17 mouse cellular contexts compared by ENCODE assay signal in the genomic region with DNA sequence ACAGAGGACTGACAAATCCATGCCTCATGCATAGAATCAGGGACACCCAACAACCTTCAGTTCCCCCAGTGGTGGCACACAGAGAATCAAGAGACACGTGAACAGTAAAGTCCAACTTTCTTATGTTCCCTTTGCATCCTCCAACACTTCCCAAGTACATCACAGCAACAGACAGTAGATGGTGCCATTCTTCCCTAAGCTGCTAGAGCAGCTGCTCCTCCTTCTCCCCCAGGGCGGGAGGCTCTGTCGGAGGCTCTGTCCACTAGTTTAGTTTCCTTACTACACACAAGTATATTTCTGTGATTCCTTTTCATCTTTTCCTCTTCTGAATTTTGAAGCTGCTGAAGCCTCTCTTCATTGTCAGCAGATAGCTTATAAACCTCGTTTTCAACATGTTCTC.
A peak's percentile ranks its signal among the peaks of the same experiment; 100 is the strongest.
DNase-seq lines count a peak whose midpoint lies in the region; ATAC-seq and TF ChIP-seq lines count a peak whose summit lies in the region.
"Had no signal": no experiment of that assay in that cellular context is flagged by ENCODE, and none has a peak within 500 bp of the region (broad histone marks: within the 10 kb centered on the region; RNA-seq: fewer than 3 reads in every experiment).

No protein-coding gene starts in this region.

- H3K4me3 ChIP-seq in hindbrain, embryonic 10.5 days: no peak overlapping the region
- H3K4me3 ChIP-seq in hindbrain, embryonic 16.5 days (ENCODE audit: low read length): no peak overlapping the region
- no peak overlapping the region for H3K4me3 ChIP-seq in midbrain, embryonic 13.5 days (replicated peaks)
- no peak overlapping the region for H3K4me3 ChIP-seq in midbrain, embryonic 16.5 days (ENCODE audit: low read depth, low read length)
- H3K4me3 ChIP-seq in cortical plate, adult 2 months (ENCODE audit: insufficient read depth, low read length): no peak overlapping the region
- no peak overlapping the region for H3K4me3 ChIP-seq in stomach, postnatal 0 days (ENCODE audit: low read depth, low read length)
- H3K4me3 ChIP-seq: embryonic facial prominence, embryonic 12.5 days; heart, adult 2 months; limb, embryonic 10.5 days; liver, embryonic 15.5 days had no signal

- H3K4me1 ChIP-seq in hindbrain, embryonic 10.5 days (replicated peaks): no peaks in the 10 kb centered on the region
- no peaks in the 10 kb centered on the region for H3K4me1 ChIP-seq in hindbrain, embryonic 16.5 days (ENCODE audit: control insufficient read depth, insufficient read depth, low read depth, low read length)
- no peaks in the 10 kb centered on the region for H3K4me1 ChIP-seq in midbrain, embryonic 13.5 days (replicated peaks)
- H3K4me1 ChIP-seq in midbrain, embryonic 16.5 days (ENCODE audit: control insufficient read depth, insufficient read depth, low read length): no peaks in the 10 kb centered on the region
- H3K4me1 ChIP-seq in cortical plate, adult 2 months (ENCODE audit: control insufficient read depth, insufficient read depth, low read length): no peaks in the 10 kb centered on the region
- H3K4me1 ChIP-seq in stomach, postnatal 0 days (replicated peaks; ENCODE audit: control insufficient read depth, insufficient read depth): no peaks in the 10 kb centered on the region
- H3K4me1 ChIP-seq: embryonic facial prominence, embryonic 12.5 days; limb, embryonic 10.5 days; liver, embryonic 15.5 days had no signal

- TF ChIP-seq EP300 in stomach, postnatal 0 days (optimal IDR thresholded peaks at IDR 0.05): no peak

- no peak overlapping the region for H3K9ac ChIP-seq in hindbrain, embryonic 16.5 days (ENCODE audit: low read depth, low read length)
- no peak overlapping the region for H3K9ac ChIP-seq in midbrain, embryonic 13.5 days (replicated peaks)
- H3K9ac ChIP-seq in midbrain, embryonic 16.5 days (ENCODE audit: low read depth, low read length): no peak overlapping the region
- no peak overlapping the region for H3K9ac ChIP-seq in stomach, postnatal 0 days (ENCODE audit: low read length)
- H3K9ac ChIP-seq: embryonic facial prominence, embryonic 12.5 days; liver, embryonic 15.5 days had no signal

- H3K27ac ChIP-seq in hindbrain, embryonic 10.5 days: no peak overlapping the region
- no peak overlapping the region for H3K27ac ChIP-seq in hindbrain, embryonic 16.5 days (ENCODE audit: low read depth, low read length)
- H3K27ac ChIP-seq in midbrain, embryonic 13.5 days: no peak overlapping the region
- no peak overlapping the region for H3K27ac ChIP-seq in midbrain, embryonic 16.5 days (ENCODE audit: low read length)
- no peak overlapping the region for H3K27ac ChIP-seq in cortical plate, adult 2 months (ENCODE audit: insufficient read depth, low read length)
- no peak overlapping the region for H3K27ac ChIP-seq in stomach, postnatal 0 days (replicated peaks)
- H3K27ac ChIP-seq: embryonic facial prominence, embryonic 12.5 days; heart, adult 2 months; limb, embryonic 10.5 days; liver, embryonic 15.5 days; macrophage had no signal

- TF ChIP-seq POLR2A in cortical plate, adult 2 months (IDR thresholded peaks at IDR 0.05; ENCODE audit: extremely low read depth, insufficient read depth, low read length): no peak

- ATAC-seq in hindbrain, embryonic 16.5 days: no peak
- peak; percentile 56; the same call in 1 of the 2 replicates for ATAC-seq in midbrain, embryonic 13.5 days
- ATAC-seq in midbrain, embryonic 16.5 days: no peak
- ATAC-seq in stomach, postnatal 0 days (ENCODE audit: low FRiP score, low TSS enrichment): no peak

- no peaks in the 10 kb centered on the region for H3K27me3 ChIP-seq in hindbrain, embryonic 10.5 days (ENCODE audit: insufficient read depth, poor library complexity, severe bottlenecking)
- no peaks in the 10 kb centered on the region for H3K27me3 ChIP-seq in hindbrain, embryonic 16.5 days (replicated peaks; ENCODE audit: control insufficient read depth, insufficient read depth, low read length)
- no peaks in the 10 kb centered on the region for H3K27me3 ChIP-seq in midbrain, embryonic 13.5 days
- no peaks in the 10 kb centered on the region for H3K27me3 ChIP-seq in midbrain, embryonic 16.5 days (ENCODE audit: control insufficient read depth, insufficient read depth, low read depth, low read length)
- H3K27me3 ChIP-seq in stomach, postnatal 0 days (ENCODE audit: control insufficient read depth, insufficient read depth, low read length): no peaks in the 10 kb centered on the region
- H3K27me3 ChIP-seq: CH12.LX; embryonic facial prominence, embryonic 12.5 days; liver, embryonic 15.5 days had no signal

- H3K36me3 ChIP-seq in hindbrain, embryonic 10.5 days: no peaks in the 10 kb centered on the region
- H3K36me3 ChIP-seq in hindbrain, embryonic 16.5 days (ENCODE audit: control insufficient read depth, insufficient read depth, low read length): no peaks in the 10 kb centered on the region
- H3K36me3 ChIP-seq in midbrain, embryonic 13.5 days: no peaks in the 10 kb centered on the region
- H3K36me3 ChIP-seq in midbrain, embryonic 16.5 days (ENCODE audit: control insufficient read depth, insufficient read depth, low read length): no peaks in the 10 kb centered on the region
- H3K36me3 ChIP-seq in stomach, postnatal 0 days (ENCODE audit: control insufficient read depth, insufficient read depth, low read length): no peaks in the 10 kb centered on the region
- H3K36me3 ChIP-seq: embryonic facial prominence, embryonic 12.5 days; limb, embryonic 10.5 days; liver, embryonic 15.5 days had no signal

- H3K4me2 ChIP-seq in hindbrain, embryonic 16.5 days (ENCODE audit: low read length): no peak overlapping the region
- H3K4me2 ChIP-seq in midbrain, embryonic 13.5 days (replicated peaks): no peak overlapping the region
- H3K4me2 ChIP-seq in midbrain, embryonic 16.5 days (ENCODE audit: low read length): no peak overlapping the region
- no peak overlapping the region for H3K4me2 ChIP-seq in stomach, postnatal 0 days (replicated peaks; ENCODE audit: low read depth)
- H3K4me2 ChIP-seq: embryonic facial prominence, embryonic 12.5 days; liver, embryonic 15.5 days had no signal

- H3K9me3 ChIP-seq in hindbrain, embryonic 10.5 days: no peaks in the 10 kb centered on the region
- H3K9me3 ChIP-seq in hindbrain, embryonic 16.5 days (ENCODE audit: control insufficient read depth, low read length): no peaks in the 10 kb centered on the region
- no peaks in the 10 kb centered on the region for H3K9me3 ChIP-seq in midbrain, embryonic 13.5 days
- no peaks in the 10 kb centered on the region for H3K9me3 ChIP-seq in midbrain, embryonic 16.5 days (replicated peaks; ENCODE audit: control insufficient read depth, low read length, poor library complexity, severe bottlenecking)
- H3K9me3 ChIP-seq in stomach, postnatal 0 days (ENCODE audit: control insufficient read depth, low read length): no peaks in the 10 kb centered on the region
- H3K9me3 ChIP-seq: embryonic facial prominence, embryonic 12.5 days; limb, embryonic 10.5 days; liver, embryonic 15.5 days had no signal

- WGBS in hindbrain, embryonic 10.5 days: 37% methylated on average over 4 of the region's 4 CpGs
- 38% methylated on average over 4 of the region's 4 CpGs for WGBS in hindbrain, embryonic 16.5 days
- WGBS in midbrain, embryonic 13.5 days: 20% methylated on average over 4 of the region's 4 CpGs
- 30% methylated on average over 4 of the region's 4 CpGs for WGBS in midbrain, embryonic 16.5 days
- 35% methylated on average over 4 of the region's 4 CpGs for WGBS in stomach, postnatal 0 days

- TF ChIP-seq CTCF in cortical plate, adult 2 months (IDR thresholded peaks at IDR 0.05; ENCODE audit: extremely low read depth, insufficient read depth, low read length): peak; percentile 48
- TF ChIP-seq CTCF in stomach, postnatal 0 days (IDR thresholded peaks at IDR 0.05; ENCODE audit: low read depth): peak; percentile 60

- peak; percentile 11 for DNase-seq in hindbrain, embryonic 10.5 days (ENCODE audit: low spot score)
- no peak for DNase-seq in stomach, postnatal 0 days (ENCODE audit: low spot score)
- no peak for DNase-seq in cerebellum, postnatal 4 days (ENCODE audit: low spot score in 2 of 2)
- DNase-seq: adrenal gland, postnatal 14 days; heart, adult 2 months; heart, postnatal 14 days; kidney, adult 18-20 months; layer of hippocampus, adult 9-11 months had no signal
